17 mouse cellular contexts compared by ENCODE assay signal in the genomic region with DNA sequence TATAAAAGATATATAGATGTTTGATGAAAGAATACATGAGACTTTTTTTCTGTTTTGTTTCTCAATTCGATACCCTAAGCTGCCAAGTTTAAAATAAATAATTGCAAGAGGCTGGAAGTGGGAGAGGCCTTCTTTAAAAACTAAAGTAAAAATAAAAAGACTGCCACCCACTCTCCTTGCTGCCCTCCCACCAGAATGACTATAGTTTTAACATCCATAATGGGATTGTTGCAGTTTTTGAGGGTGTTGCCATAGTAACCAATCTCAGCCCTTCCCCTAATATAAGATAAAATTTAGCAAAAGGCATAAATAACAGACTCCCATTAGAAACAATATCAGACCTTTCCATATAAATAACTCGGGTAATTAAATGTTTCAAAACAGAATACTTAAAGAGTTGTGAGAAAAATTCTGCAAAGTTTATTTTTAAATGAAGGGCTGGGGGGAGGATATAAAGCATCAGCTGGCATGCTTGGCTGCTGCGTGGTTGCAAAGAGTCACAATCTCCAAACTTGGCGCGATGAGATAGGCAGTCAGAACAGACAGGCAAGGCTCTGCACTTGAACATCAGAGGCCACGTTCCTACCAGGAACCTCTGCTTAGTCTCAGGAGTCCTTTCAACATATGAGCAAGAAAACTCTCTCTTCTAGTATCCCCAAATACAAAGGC. TPM values are rescaled to one million over a fixed set of nuclear protein-coding genes. Genes with fewer than 3 reads are reported as not detected.
DNase-seq lines count a peak whose midpoint lies in the region; ATAC-seq and TF ChIP-seq lines count a peak whose summit lies in the region.
"Had no signal": no experiment of that assay in that cellular context is flagged by ENCODE, and none has a peak within 500 bp of the region (broad histone marks: within the 10 kb centered on the region; RNA-seq: fewer than 3 reads in every experiment).

No protein-coding gene starts in this region.

- no peak for TF ChIP-seq EP300 in heart, adult 2 months (IDR thresholded peaks at IDR 0.05; ENCODE audit: insufficient read depth, low read depth, low read length)

- H3K79me2 ChIP-seq in heart, adult 2 months (replicated peaks; ENCODE audit: control insufficient read depth, insufficient read depth, low read length), result no peaks in the 10 kb centered on the region

- H3K4me2 ChIP-seq in heart, embryonic 12.5 days, result no peak overlapping the region
- H3K4me2 ChIP-seq: limb, embryonic 12.5 days; liver, embryonic 12.5 days; neural tube, embryonic 13.5 days had no signal

- no peaks in the 10 kb centered on the region for H3K9me3 ChIP-seq in heart, embryonic 12.5 days (replicated peaks)
- H3K9me3 ChIP-seq: limb, embryonic 12.5 days; liver, embryonic 12.5 days had no signal

- ATAC-seq in heart, embryonic 12.5 days (ENCODE audit: insufficient number of reproducible peaks, low FRiP score), result no peak
- ATAC-seq: liver, embryonic 12.5 days had no signal

- WGBS in heart, embryonic 12.5 days, result 40% methylated on average over 6 of the region's 6 CpGs
- WGBS in heart, adult 2 months, result 53% methylated on average over 6 of the region's 6 CpGs

- no peak overlapping the region for H3K4me3 ChIP-seq in heart, embryonic 12.5 days
- no peak overlapping the region for H3K4me3 ChIP-seq in heart, adult 2 months
- no peak overlapping the region; the same call in 1 of the 2 replicates for H3K4me3 ChIP-seq in layer of hippocampus, adult 2 months
- H3K4me3 ChIP-seq: limb, embryonic 12.5 days; liver, embryonic 12.5 days; megakaryocyte, embryonic 14.5 days; neural tube, embryonic 13.5 days had no signal

- TF ChIP-seq POLR2A in heart, adult 2 months (IDR thresholded peaks at IDR 0.05; ENCODE audit: insufficient read depth, low read depth, low read length), result no peak

- DNase-seq in heart, adult 2 months, result no peak
- no peak for DNase-seq in layer of hippocampus, adult 2 months (ENCODE audit: low spot score in 2 of 2)
- no peak for DNase-seq in layer of hippocampus, postnatal 36 days
- peak; percentile 48 for DNase-seq in right cerebral cortex, adult 18-20 months
- DNase-seq in right cerebral cortex, postnatal 25 days, result no peak
- peak; percentile 65 for DNase-seq in telencephalon, adult 2 months (ENCODE audit: low read depth, low spot score)
- no peak for DNase-seq in thymus, postnatal 0 days (ENCODE audit: low spot score)
- DNase-seq: cerebellum, adult 9-10 months; kidney, adult 18-20 months; lung, adult 2 months; spleen, adult 18-20 months had no signal

- H3K36me3 ChIP-seq in heart, embryonic 12.5 days, result no peaks in the 10 kb centered on the region
- H3K36me3 ChIP-seq in heart, adult 2 months (ENCODE audit: control insufficient read depth, insufficient read depth, low read length), result no peaks in the 10 kb centered on the region
- H3K36me3 ChIP-seq: limb, embryonic 12.5 days; liver, embryonic 12.5 days; neural tube, embryonic 13.5 days had no signal

- peak overlapping the region; percentile 25; the same call in 1 of the 2 replicates for H3K27ac ChIP-seq in heart, embryonic 12.5 days (ENCODE audit: poor library complexity, severe bottlenecking)
- H3K27ac ChIP-seq in heart, adult 2 months, result no peak overlapping the region
- H3K27ac ChIP-seq in layer of hippocampus, adult 2 months, result peak overlapping the region; percentile 84
- H3K27ac ChIP-seq: kidney, postnatal 0 days; limb, embryonic 12.5 days; liver, embryonic 12.5 days; neural tube, embryonic 13.5 days had no signal

- H3K27me3 ChIP-seq in heart, embryonic 12.5 days (replicated peaks), result no peaks in the 10 kb centered on the region
- H3K27me3 ChIP-seq in heart, adult 2 months (ENCODE audit: control insufficient read depth, insufficient read depth, low read length), result no peaks in the 10 kb centered on the region
- H3K27me3 ChIP-seq: limb, embryonic 12.5 days; liver, embryonic 12.5 days; neural tube, embryonic 13.5 days had no signal

- H3K4me1 ChIP-seq in heart, embryonic 12.5 days (replicated peaks), result peaks cover 31% of the 10 kb centered on the region
- H3K4me1 ChIP-seq in heart, adult 2 months (ENCODE audit: control insufficient read depth, insufficient read depth, low read length), result no peaks in the 10 kb centered on the region
- H3K4me1 ChIP-seq: limb, embryonic 12.5 days; liver, embryonic 12.5 days had no signal

- TF ChIP-seq CTCF in heart, adult 2 months (IDR thresholded peaks at IDR 0.05), result no peak
- no peak for TF ChIP-seq CTCF in layer of hippocampus, adult 2 months (conservative IDR thresholded peaks at IDR 0.05)

- H3K9ac ChIP-seq in heart, embryonic 12.5 days, result no peak overlapping the region
- H3K9ac ChIP-seq in heart, adult 2 months (ENCODE audit: low read depth, low read length), result no peak overlapping the region
- H3K9ac ChIP-seq: limb, embryonic 12.5 days; liver, embryonic 12.5 days; neural tube, embryonic 13.5 days had no signal

- intact Hi-C loops in heart, adult 2 months (cut with DNase I), result no loop called here

RNA-seq across cellular contexts. Expression of a gene that starts 57.8 kb away (rescaled TPM):
- polyA plus RNA-seq in heart, embryonic 12.5 days (2016; fragmentation: Nextera tagmentation; extraction: Ambion mirVana), result 0.84 and 0.86 TPM in 2 replicates
- total RNA-seq in heart, adult 2 months (2021), result under 1 TPM; 0.08 to 0.18 TPM
- 0.04 and 0.15 TPM in 2 replicates for polyA plus RNA-seq in heart, adult 2 months (2012; rRNA removed)
- total RNA-seq in layer of hippocampus, adult 2 months (2021), result 10 to 100 TPM; 88.6 to 89.5 TPM
- total RNA-seq in layer of hippocampus, postnatal 36 days (2021), result 10 to 100 TPM; 82.6 to 87.2 TPM
- 0.14 and 0.19 TPM in 2 replicates for polyA plus RNA-seq in thymus, postnatal 0 days (2015; fragmentation: Nextera tagmentation; extraction: Ambion mirVana)

Comparison
In these comparisons a context has a peak if more than half of its experiments do, and no peak if none do; other contexts are left out.
1. DNase-seq: peak in right cerebral cortex, adult 18-20 months (single experiment) and telencephalon, adult 2 months (single experiment); none in heart, adult 2 months (0 of 2), layer of hippocampus, adult 2 months (0 of 2), layer of hippocampus, postnatal 36 days (0 of 2), right cerebral cortex, postnatal 25 days (single experiment) and thymus, postnatal 0 days (single experiment).
2. RNA of a gene that starts 57.8 kb away (total RNA-seq): 88.6 to 89.5 TPM in layer of hippocampus, adult 2 months and 82.6 to 87.2 TPM in layer of hippocampus, postnatal 36 days; 0.08 to 0.18 TPM in heart, adult 2 months; every median in the first group is over 10 times any median in the second.